Mouse (Mus musculus): ENCODE measurements at regions not wholly inside any gene's neighbourhood (a gene's known extent, or its start where the extent isn't known, plus 50 kb on each side); places are given as distances from the start of the nearest gene placed in this dataset.

- peak; percentile 36 to 46; a peak in 3 of 4 replicates for ATAC-seq (replicated peaks in 1 of 2; ENCODE audit: insufficient read depth in 1 of 2, low FRiP score in 2 of 2, low TSS enrichment in 1 of 2, low read depth in 1 of 2, poor library complexity in 2 of 2, severe bottlenecking in 2 of 2)
Measured at GRCm38 (mm10) chr8:44805179-44805815, 129.9 kb upstream of the Fat1 start.

GRCm38 (mm10) chr8:44812360-44812759, 122.9 kb upstream of the Fat1 start:
- no peak for ATAC-seq (replicated peaks in 1 of 2; ENCODE audit: insufficient read depth in 1 of 2, low FRiP score in 2 of 2, low TSS enrichment in 1 of 2, low read depth in 1 of 2, poor library complexity in 2 of 2, severe bottlenecking in 2 of 2)

- ATAC-seq (replicated peaks in 1 of 2; ENCODE audit: insufficient read depth in 1 of 2, low FRiP score in 2 of 2, low TSS enrichment in 1 of 2, low read depth in 1 of 2, poor library complexity in 2 of 2, severe bottlenecking in 2 of 2), result no peak
Measured at GRCm38 (mm10) chr8:44817532-44818157, 117.6 kb upstream of the Fat1 start.

GRCm38 (mm10) chr8:44819270-44819669, 116.0 kb upstream of the Fat1 start:
- ATAC-seq (replicated peaks in 1 of 2; ENCODE audit: insufficient read depth in 1 of 2, low FRiP score in 2 of 2, low TSS enrichment in 1 of 2, low read depth in 1 of 2, poor library complexity in 2 of 2, severe bottlenecking in 2 of 2), result no peak

- no peak for ATAC-seq (replicated peaks in 1 of 2; ENCODE audit: insufficient read depth in 1 of 2, low FRiP score in 2 of 2, low TSS enrichment in 1 of 2, low read depth in 1 of 2, poor library complexity in 2 of 2, severe bottlenecking in 2 of 2)
Measured at GRCm38 (mm10) chr8:44819691-44820090, 115.6 kb upstream of the Fat1 start.

- ATAC-seq (replicated peaks in 1 of 2; ENCODE audit: insufficient read depth in 1 of 2, low FRiP score in 2 of 2, low TSS enrichment in 1 of 2, low read depth in 1 of 2, poor library complexity in 2 of 2, severe bottlenecking in 2 of 2), result no peak
Measured at GRCm38 (mm10) chr8:44825183-44825757, 110.0 kb upstream of the Fat1 start.

GRCm38 (mm10) chr8:44826936-44827335, 108.3 kb upstream of the Fat1 start:
- ATAC-seq (replicated peaks in 1 of 2; ENCODE audit: insufficient read depth in 1 of 2, low FRiP score in 2 of 2, low TSS enrichment in 1 of 2, low read depth in 1 of 2, poor library complexity in 2 of 2, severe bottlenecking in 2 of 2), result no peak

GRCm38 (mm10) chr8:44828026-44828425, 107.2 kb upstream of the Fat1 start:
- ATAC-seq (replicated peaks in 1 of 2; ENCODE audit: insufficient read depth in 1 of 2, low FRiP score in 2 of 2, low TSS enrichment in 1 of 2, low read depth in 1 of 2, poor library complexity in 2 of 2, severe bottlenecking in 2 of 2), result no peak

- no peak for ATAC-seq (replicated peaks in 1 of 2; ENCODE audit: insufficient read depth in 1 of 2, low FRiP score in 2 of 2, low TSS enrichment in 1 of 2, low read depth in 1 of 2, poor library complexity in 2 of 2, severe bottlenecking in 2 of 2)
Measured at GRCm38 (mm10) chr8:44838431-44838830, 96.8 kb upstream of the Fat1 start.

- ATAC-seq (replicated peaks in 1 of 2; ENCODE audit: insufficient read depth in 1 of 2, low FRiP score in 2 of 2, low TSS enrichment in 1 of 2, low read depth in 1 of 2, poor library complexity in 2 of 2, severe bottlenecking in 2 of 2), result no peak
Measured at GRCm38 (mm10) chr8:44839504-44840209, 95.6 kb upstream of the Fat1 start.

GRCm38 (mm10) chr8:44840646-44841045, 94.6 kb upstream of the Fat1 start:
- ATAC-seq (replicated peaks in 1 of 2; ENCODE audit: insufficient read depth in 1 of 2, low FRiP score in 2 of 2, low TSS enrichment in 1 of 2, low read depth in 1 of 2, poor library complexity in 2 of 2, severe bottlenecking in 2 of 2), result no peak

GRCm38 (mm10) chr8:44844362-44844761, 90.9 kb upstream of the Fat1 start:
- ATAC-seq (replicated peaks in 1 of 2; ENCODE audit: insufficient read depth in 1 of 2, low FRiP score in 2 of 2, low TSS enrichment in 1 of 2, low read depth in 1 of 2, poor library complexity in 2 of 2, severe bottlenecking in 2 of 2), result no peak

GRCm38 (mm10) chr8:44852223-44852622, 83.0 kb upstream of the Fat1 start:
- no peak for ATAC-seq (replicated peaks in 1 of 2; ENCODE audit: insufficient read depth in 1 of 2, low FRiP score in 2 of 2, low TSS enrichment in 1 of 2, low read depth in 1 of 2, poor library complexity in 2 of 2, severe bottlenecking in 2 of 2)

GRCm38 (mm10) chr8:44855115-44855514, 80.1 kb upstream of the Fat1 start:
- no peak for ATAC-seq (replicated peaks in 1 of 2; ENCODE audit: insufficient read depth in 1 of 2, low FRiP score in 2 of 2, low TSS enrichment in 1 of 2, low read depth in 1 of 2, poor library complexity in 2 of 2, severe bottlenecking in 2 of 2)

GRCm38 (mm10) chr8:44867202-44867601, 68.0 kb upstream of the Fat1 start:
- ATAC-seq (replicated peaks in 1 of 2; ENCODE audit: insufficient read depth in 1 of 2, low FRiP score in 2 of 2, low TSS enrichment in 1 of 2, low read depth in 1 of 2, poor library complexity in 2 of 2, severe bottlenecking in 2 of 2), result no peak

GRCm38 (mm10) chr8:44867666-44868065, 67.6 kb upstream of the Fat1 start:
- no peak for ATAC-seq (replicated peaks in 1 of 2; ENCODE audit: insufficient read depth in 1 of 2, low FRiP score in 2 of 2, low TSS enrichment in 1 of 2, low read depth in 1 of 2, poor library complexity in 2 of 2, severe bottlenecking in 2 of 2)

GRCm38 (mm10) chr8:44877066-44877465, 58.2 kb upstream of the Fat1 start:
- no peak for ATAC-seq (replicated peaks in 1 of 2; ENCODE audit: insufficient read depth in 1 of 2, low FRiP score in 2 of 2, low TSS enrichment in 1 of 2, low read depth in 1 of 2, poor library complexity in 2 of 2, severe bottlenecking in 2 of 2)

GRCm38 (mm10) chr8:44878208-44878607, 57.0 kb upstream of the Fat1 start:
- ATAC-seq (replicated peaks in 1 of 2; ENCODE audit: insufficient read depth in 1 of 2, low FRiP score in 2 of 2, low TSS enrichment in 1 of 2, low read depth in 1 of 2, poor library complexity in 2 of 2, severe bottlenecking in 2 of 2), result no peak
